Mouse (Mus musculus) lung, embryonic 15.5 days (tissue): Measurements from ENCODE around the gene Ddx54. TPM values are rescaled to one million over a fixed set of nuclear protein-coding genes. Genes with fewer than 3 reads are reported as not detected.

Experiments used
- ATAC-seq: fragments of 200-750 bp; cut with Nextera tagmentation; 2 replicates; pipeline ENCODE4 v1.8.0; 2017; ENCODE audit warnings: moderate number of reproducible peaks, borderline replicate concordance; ENCODE audit not compliant: low FRiP score, low TSS enrichment; ENCODE audit errors: extremely low read depth
- H3K27ac ChIP-seq: fragments of 300-500 bp; sonication (generic); 2 replicates; pipeline ENCODE4 v1.5.1; 2015; ENCODE audit warnings: moderate library complexity, mild to moderate bottlenecking, inconsistent platforms
- H3K27me3 ChIP-seq: fragments of 300-500 bp; sonication (generic); 2 replicates; pipeline ENCODE4 v1.6.1; 2015; ENCODE audit warnings: inconsistent platforms
- H3K36me3 ChIP-seq: fragments of 300-500 bp; sonication (generic); 2 replicates; pipeline ENCODE4 v1.6.1; 2015; ENCODE audit warnings: inconsistent platforms
- H3K4me1 ChIP-seq: fragments of 300-500 bp; sonication (generic); 2 replicates; pipeline ENCODE4 v1.6.1; 2015; ENCODE audit warnings: inconsistent platforms
- H3K4me2 ChIP-seq: fragments of 300-500 bp; sonication (generic); 2 replicates; pipeline ENCODE4 v1.6.1; 2015; ENCODE audit warnings: inconsistent platforms, mild to moderate bottlenecking, moderate library complexity
- H3K4me3 ChIP-seq: fragments of 300-500 bp; sonication (generic); 2 replicates; pipeline ENCODE4 v1.5.1; 2015; ENCODE audit warnings: mild to moderate bottlenecking, inconsistent platforms
- H3K9ac ChIP-seq: fragments of 300-500 bp; sonication (generic); 2 replicates; pipeline ENCODE4 v1.6.1; 2015; ENCODE audit warnings: inconsistent platforms
- H3K9me3 ChIP-seq: fragments of 300-500 bp; sonication (generic); 2 replicates; pipeline ENCODE4 v1.6.1; 2016; ENCODE audit warnings: inconsistent platforms
- WGBS: fragments of 180-500 bp; shearing (Covaris S2); methylation state at CpG from one replicate; pipeline ENCODE4 v1.1.7; 2015; 5-methylcytosine and 5-hydroxymethylcytosine counted together
- polyA plus RNA-seq: library from polyadenylated mRNA; unstranded; fragments of >200 nt; fragmentation: Nextera tagmentation; extraction: Ambion mirVana; gene quantifications from 2 replicates; pipeline ENCODE4 v1.2.1, GENCODE M21; 2015

Gene Ddx54
- polyA plus RNA-seq, 1 experiment from 2014 or later, result 41.1 TPM

- peaks cover 14% of the 10 kb centered on the region for H3K36me3 ChIP-seq
- H3K27ac ChIP-seq, result peak overlapping the region; percentile 56
- peak overlapping the region; percentile 97 for H3K4me3 ChIP-seq
- ATAC-seq, result no peak
- H3K4me2 ChIP-seq, result peak overlapping the region; percentile 96
- no peaks in the 10 kb centered on the region for H3K9me3 ChIP-seq
- no peaks in the 10 kb centered on the region for H3K27me3 ChIP-seq
- H3K4me1 ChIP-seq, result peaks cover 35% of the 10 kb centered on the region
- 0 out of 2 replicates have a peak overlapping the region, but pooled peaks have one; percentile 1 for H3K9ac ChIP-seq
- 9% methylated on average over 17 of the region's 17 CpGs for WGBS
Observed at GRCm38 (mm10) chr5:120586741-120587615, 25.6 kb upstream of the Ddx54 start.

GRCm38 (mm10) chr5:120587616-120587926 lies 25.0 kb upstream of the Ddx54 start:
- H3K4me3 ChIP-seq, result peak overlapping the region; percentile 97
- 14% methylated on average over 9 of the region's 9 CpGs for WGBS
- no peak for ATAC-seq
- no peaks in the 10 kb centered on the region for H3K27me3 ChIP-seq
- peak overlapping the region; percentile 56 for H3K27ac ChIP-seq
- H3K4me2 ChIP-seq, result peak overlapping the region; percentile 96
- H3K36me3 ChIP-seq, result peaks cover 9% of the 10 kb centered on the region
- H3K9ac ChIP-seq, result peak overlapping the region; percentile 85; the same call in 1 of the 2 replicates
- H3K4me1 ChIP-seq, result peaks cover 35% of the 10 kb centered on the region
- H3K9me3 ChIP-seq, result no peaks in the 10 kb centered on the region

- peak overlapping the region; percentile 97 for H3K4me3 ChIP-seq
- peak overlapping the region; percentile 72 for H3K27ac ChIP-seq
- peak overlapping the region; percentile 96 for H3K4me2 ChIP-seq
- no peaks in the 10 kb centered on the region for H3K27me3 ChIP-seq
- H3K36me3 ChIP-seq, result peaks cover 6% of the 10 kb centered on the region
- peaks cover 35% of the 10 kb centered on the region for H3K4me1 ChIP-seq
- ATAC-seq, result no peak; the same call in 1 of the 2 replicates
- no peaks in the 10 kb centered on the region for H3K9me3 ChIP-seq
- WGBS, result under 1% methylated on average over 26 of the region's 29 CpGs
- peak overlapping the region; percentile 85 for H3K9ac ChIP-seq
Observed at GRCm38 (mm10) chr5:120587940-120588568, 24.5 kb upstream of the Ddx54 start.

GRCm38 (mm10) chr5:120588569-120589094 lies 23.9 kb upstream of the Ddx54 start, which contains the start of the genes Tpcn1 and Iqcd:
TSS of gene Tpcn1 (minus strand) at chr5:120588673.
TSS of gene Iqcd (plus strand) at chr5:120589016.
- Histone ChIP-seq H3K9ac (peak within 1 kb of the TSS; percentile 85), H3K27me3 (no peaks in the 10 kb centered on the region), H3K27ac (peak within 1 kb of the TSS; percentile 72), H3K4me2 (peak within 1 kb of the TSS; percentile 96), H3K4me1 (peaks cover 35% of the 10 kb centered on the region), H3K36me3 (peaks cover under 1% of the 10 kb centered on the region), H3K4me3 (peak within 1 kb of the TSS; percentile 97), H3K9me3 (no peaks in the 10 kb centered on the region)
- ATAC-seq, result peak; percentile 98
- under 1% methylated on average over 35 of the region's 35 CpGs for WGBS

- H3K4me2 ChIP-seq, result no peak overlapping the region
- H3K4me3 ChIP-seq, result no peak overlapping the region
- peaks cover 26% of the 10 kb centered on the region for H3K4me1 ChIP-seq
- ATAC-seq, result no peak
- no peak overlapping the region for H3K27ac ChIP-seq
- H3K9me3 ChIP-seq, result no peaks in the 10 kb centered on the region
- H3K9ac ChIP-seq, result no peak overlapping the region
- 70% methylated on average over 16 of the region's 16 CpGs for WGBS
- no peaks in the 10 kb centered on the region for H3K27me3 ChIP-seq
- no peaks in the 10 kb centered on the region for H3K36me3 ChIP-seq
Observed at GRCm38 (mm10) chr5:120590356-120591010, 22.1 kb upstream of the Ddx54 start.

- WGBS, result 66% methylated on average over 7 of the region's 7 CpGs
- Histone ChIP-seq H3K9ac (no peak overlapping the region), H3K4me3 (no peak overlapping the region), H3K36me3 (no peaks in the 10 kb centered on the region), H3K4me1 (peaks cover 13% of the 10 kb centered on the region), H3K27me3 (no peaks in the 10 kb centered on the region), H3K27ac (no peak overlapping the region), H3K4me2 (no peak overlapping the region), H3K9me3 (no peaks in the 10 kb centered on the region)
- no peak for ATAC-seq
Observed at GRCm38 (mm10) chr5:120592141-120592540, 20.4 kb upstream of the Ddx54 start.

GRCm38 (mm10) chr5:120594485-120594884 lies 18.1 kb upstream of the Ddx54 start:
- no peaks in the 10 kb centered on the region for H3K4me1 ChIP-seq
- no peaks in the 10 kb centered on the region for H3K9me3 ChIP-seq
- H3K27ac ChIP-seq, result no peak overlapping the region
- no peak overlapping the region for H3K9ac ChIP-seq
- H3K4me2 ChIP-seq, result no peak overlapping the region
- no peaks in the 10 kb centered on the region for H3K36me3 ChIP-seq
- H3K4me3 ChIP-seq, result no peak overlapping the region
- 84% methylated on average over 6 of the region's 6 CpGs for WGBS
- no peak for ATAC-seq
- no peaks in the 10 kb centered on the region for H3K27me3 ChIP-seq

GRCm38 (mm10) chr5:120599625-120600024 lies 12.9 kb upstream of the Ddx54 start:
- no peak overlapping the region for H3K4me3 ChIP-seq
- H3K27ac ChIP-seq, result no peak overlapping the region
- H3K4me2 ChIP-seq, result no peak overlapping the region
- no peak for ATAC-seq
- H3K27me3 ChIP-seq, result no peaks in the 10 kb centered on the region
- no peaks in the 10 kb centered on the region for H3K9me3 ChIP-seq
- WGBS, result 72% methylated on average over 6 of the region's 6 CpGs
- H3K36me3 ChIP-seq, result no peaks in the 10 kb centered on the region
- H3K9ac ChIP-seq, result no peak overlapping the region
- no peaks in the 10 kb centered on the region for H3K4me1 ChIP-seq

GRCm38 (mm10) chr5:120600946-120601668 lies 11.4 kb upstream of the Ddx54 start:
- ATAC-seq, result no peak
- Histone ChIP-seq H3K4me2 (no peak overlapping the region), H3K27me3 (no peaks in the 10 kb centered on the region), H3K36me3 (no peaks in the 10 kb centered on the region), H3K9ac (no peak overlapping the region), H3K4me3 (no peak overlapping the region), H3K4me1 (peaks cover 6% of the 10 kb centered on the region), H3K9me3 (no peaks in the 10 kb centered on the region), H3K27ac (no peak overlapping the region)
- 52% methylated on average over 11 of the region's 11 CpGs for WGBS

- 90% methylated on average over 12 of the region's 12 CpGs for WGBS
- H3K36me3 ChIP-seq, result no peaks in the 10 kb centered on the region
- no peak overlapping the region for H3K27ac ChIP-seq
- no peak overlapping the region for H3K4me3 ChIP-seq
- H3K9ac ChIP-seq, result no peak overlapping the region
- H3K9me3 ChIP-seq, result no peaks in the 10 kb centered on the region
- no peak for ATAC-seq
- no peak overlapping the region for H3K4me2 ChIP-seq
- peaks cover 6% of the 10 kb centered on the region for H3K4me1 ChIP-seq
- H3K27me3 ChIP-seq, result no peaks in the 10 kb centered on the region
Observed at GRCm38 (mm10) chr5:120602210-120602609, 10.3 kb upstream of the Ddx54 start.

- no peak for ATAC-seq
- 64% methylated on average over 7 of the region's 7 CpGs for WGBS
- H3K9me3 ChIP-seq, result no peaks in the 10 kb centered on the region
Observed at GRCm38 (mm10) chr5:120603515-120603914, 9.0 kb upstream of the Ddx54 start.

More at GRCm38 (mm10) chr5:120603515-120603914, 9.0 kb upstream of the Ddx54 start:
- H3K4me2 ChIP-seq, result no peak overlapping the region
- no peak overlapping the region for H3K27ac ChIP-seq
- peaks cover 6% of the 10 kb centered on the region for H3K4me1 ChIP-seq
- no peaks in the 10 kb centered on the region for H3K27me3 ChIP-seq
- H3K9ac ChIP-seq, result no peak overlapping the region
- H3K4me3 ChIP-seq, result no peak overlapping the region
- H3K36me3 ChIP-seq, result no peaks in the 10 kb centered on the region
